In genomic region chr12:4719762-4720754, GRCm38 (mm10) we compare ENCODE assay signal across 1 mouse cellular context.
TF ChIP-seq lines count a peak whose summit lies in the region.

No protein-coding gene starts in this region.

TF ChIP-seq in MEL, 35 proteins besides CTCF, POLR2A, EP300 and RAD21 (continued from another document):
- TF ChIP-seq UBTF (IDR thresholded peaks at IDR 0.05; ENCODE audit: borderline replicate concordance, insufficient read depth, low read depth, low read length) (no peak), NELFE (IDR thresholded peaks at IDR 0.05; ENCODE audit: low read depth, low read length) (peak; percentile 90), ETS1 (IDR thresholded peaks at IDR 0.05; ENCODE audit: low read depth, low read length) (peak; percentile 19; the same call in 1 of the 2 replicates), MXI1 (IDR thresholded peaks at IDR 0.05; ENCODE audit: low read depth, low read length) (peak; percentile 89), KAT2A (conservative IDR thresholded peaks at IDR 0.05; ENCODE audit: low read depth, low read length) (no peak; the same call in 1 of the 2 replicates)
TF ChIP-seq in MEL: peak in this region for 16.
